In the genomic region with DNA sequence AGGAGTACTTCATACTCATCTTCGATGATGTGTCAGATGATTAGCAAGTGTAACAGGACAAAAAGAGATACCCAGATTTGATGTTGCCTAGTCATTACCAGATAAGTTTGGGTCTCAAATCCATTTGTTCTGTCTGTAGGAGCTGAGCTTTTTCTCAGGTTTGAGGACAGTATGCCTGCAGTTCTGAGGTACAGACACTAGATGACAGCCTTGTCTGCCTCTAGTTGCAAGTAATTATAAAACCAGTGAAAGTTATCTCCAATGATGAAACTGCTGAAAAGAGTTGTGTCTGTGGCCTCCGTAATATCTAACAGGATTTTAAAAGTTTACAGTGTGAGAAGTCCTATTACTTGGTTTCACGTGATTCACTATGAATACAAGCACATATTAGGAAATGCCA, we compare ENCODE assay signal across 8 mouse cellular contexts.
DNase-seq lines count a peak whose midpoint lies in the region; ATAC-seq and TF ChIP-seq lines count a peak whose summit lies in the region.

No protein-coding gene starts in this region.

- H3K27ac ChIP-seq in kidney, postnatal 0 days, result no peak overlapping the region

- 70% methylated on average over 3 of the region's 3 CpGs for WGBS in kidney, postnatal 0 days

- no peaks in the 10 kb centered on the region for H3K9me3 ChIP-seq in kidney, postnatal 0 days (replicated peaks; ENCODE audit: low read length)

- no peak overlapping the region for H3K9ac ChIP-seq in kidney, postnatal 0 days (ENCODE audit: low read depth, low read length)

- H3K36me3 ChIP-seq in kidney, postnatal 0 days (ENCODE audit: insufficient read depth, low read length), result no peaks in the 10 kb centered on the region

- TF ChIP-seq CTCF in kidney, postnatal 0 days (IDR thresholded peaks at IDR 0.05; ENCODE audit: low read depth), result peak; percentile 65

- H3K4me3 ChIP-seq in kidney, postnatal 0 days (replicated peaks; ENCODE audit: low read depth, low read length), result no peak overlapping the region

- H3K4me2 ChIP-seq in kidney, postnatal 0 days (ENCODE audit: low read length), result no peak overlapping the region

- intact Hi-C loops in left cerebral cortex, postnatal 25 days (cut with DNase I), result loop anchor here (10.0 kb wide), 2 partner anchors 225 to 525 kb away; no protein-coding TSS in a partner anchor

- H3K27me3 ChIP-seq in kidney, postnatal 0 days (ENCODE audit: insufficient read depth, low read length), result no peaks in the 10 kb centered on the region

- no peak for ATAC-seq in kidney, postnatal 0 days (replicated peaks; ENCODE audit: low FRiP score, low read depth)

- peak; percentile 40 for DNase-seq in kidney, postnatal 0 days (ENCODE audit: low spot score)
- DNase-seq in kidney, adult 11 months, result no peak
- peak; percentile 44 for DNase-seq in NIH3T3 (ENCODE audit: low read depth)
- peak; percentile 25 to 68 for DNase-seq in cerebellum, postnatal 25 days
- peak; percentile 54 to 80 for DNase-seq in left cerebral cortex, postnatal 25 days (ENCODE audit: low spot score in 2 of 2)
- DNase-seq in gastrocnemius, adult 8-10 months (ENCODE audit: low spot score in 2 of 2), result no peak
- DNase-seq in lung, postnatal 25 days (ENCODE audit: low spot score), result no peak
- DNase-seq in T-cell, adult 2 months (ENCODE audit: low spot score), result no peak

- H3K4me1 ChIP-seq in kidney, postnatal 0 days (replicated peaks; ENCODE audit: insufficient read depth, low read length), result no peaks in the 10 kb centered on the region

Comparison
In these comparisons a context has a peak if more than half of its experiments do, and no peak if none do; other contexts are left out.
1. DNase-seq: peak in kidney, postnatal 0 days (single experiment), NIH3T3 (single experiment), cerebellum, postnatal 25 days (2 of 2) and left cerebral cortex, postnatal 25 days (2 of 2); none in kidney, adult 11 months (single experiment), gastrocnemius, adult 8-10 months (0 of 2), lung, postnatal 25 days (single experiment) and T-cell, adult 2 months (single experiment).